Mouse (Mus musculus): Measurements from ENCODE around the gene Vim.
A peak's percentile ranks its signal among the peaks of the same experiment; 100 is the strongest.
"Not testable (repeated sequence)": the region's sequence is repeated elsewhere in the genome, so short reads cannot be mapped to it uniquely, and the experiment has no call there.

Vim gene

DNA sequence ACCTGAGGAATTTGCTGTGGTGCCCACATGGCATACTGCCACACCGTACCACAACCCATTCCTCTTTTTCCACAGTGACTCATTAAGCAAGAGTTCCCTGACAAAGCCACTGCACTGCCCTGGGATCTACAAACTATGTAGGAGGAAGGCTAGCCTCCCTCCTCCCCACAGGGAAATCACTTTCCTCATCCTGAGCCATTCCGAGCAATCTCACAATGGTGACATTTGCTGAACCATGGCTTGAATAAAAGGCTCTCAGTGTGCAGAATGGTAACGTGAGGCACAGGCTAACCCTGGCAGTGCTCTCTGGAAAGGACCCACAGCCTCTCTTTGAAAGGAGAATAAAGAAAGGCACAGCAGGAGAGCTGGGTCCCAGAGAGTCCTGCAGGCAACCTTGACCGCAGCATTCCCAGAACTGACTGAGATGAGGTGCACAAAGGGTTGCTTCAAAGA, 1.6 kb upstream of the Vim start:
- DNase-seq = no peak

- DNase-seq = no peak
These were observed 900 bp upstream of the Vim start for GRCm38 (mm10) chr2:13572647-13573407.

- DNase-seq = peak; percentile 67 to 70
These were observed 506 bp downstream of the Vim start for GRCm38 (mm10) chr2:13574066-13574800.

DNA sequence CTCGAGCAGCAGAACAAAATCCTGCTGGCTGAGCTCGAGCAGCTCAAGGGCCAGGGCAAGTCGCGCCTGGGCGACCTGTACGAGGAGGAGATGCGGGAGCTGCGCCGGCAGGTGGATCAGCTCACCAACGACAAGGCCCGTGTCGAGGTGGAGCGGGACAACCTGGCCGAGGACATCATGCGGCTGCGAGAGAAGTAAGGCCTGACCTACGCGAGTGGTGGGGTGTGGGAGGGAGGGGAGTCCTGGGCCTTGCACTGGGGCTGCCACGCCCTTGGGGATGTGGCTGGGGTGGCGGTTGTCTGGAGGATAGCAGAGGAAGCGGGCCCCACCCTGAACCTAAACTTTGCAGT, 1.0 kb downstream of the Vim start:
- peak in 1 of 2 experiments; percentile 23 for DNase-seq

DNA sequence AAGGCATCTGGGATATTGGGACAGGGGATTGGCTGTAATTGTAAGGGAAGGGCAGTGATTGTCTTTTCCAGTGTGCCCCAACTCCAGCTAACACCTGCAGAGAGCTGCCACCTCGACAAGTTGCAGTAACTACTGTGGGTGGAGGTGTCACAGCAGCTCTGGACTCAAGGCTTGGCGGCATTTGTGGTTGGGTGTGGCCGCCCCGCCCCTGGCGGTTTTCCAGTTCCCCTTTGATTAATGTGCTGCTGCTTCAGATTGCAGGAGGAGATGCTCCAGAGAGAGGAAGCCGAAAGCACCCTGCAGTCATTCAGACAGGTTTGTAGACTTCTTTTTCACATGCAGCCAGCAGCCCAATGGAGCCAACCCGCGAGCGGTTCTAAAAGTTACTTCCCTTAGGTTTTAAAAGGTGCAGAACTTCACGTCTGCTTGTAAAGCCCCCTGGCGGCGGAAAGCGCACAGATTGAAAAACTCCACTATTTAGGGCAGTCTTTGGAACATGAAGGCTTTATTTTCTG, 1.6 kb downstream of the Vim start:
- peak; percentile 73 to 76 for DNase-seq

GRCm38 (mm10) chr2:13575926-13576325, 2.2 kb downstream of the Vim start:
- peak in 1 of 2 experiments; percentile 15 for DNase-seq

- no peak for DNase-seq
These were observed 3.7 kb downstream of the Vim start for GRCm38 (mm10) chr2:13577399-13577798.

GRCm38 (mm10) chr2:13578473-13579152, 4.9 kb downstream of the Vim start:
- DNase-seq = peak; percentile 71 to 76

- no peak for DNase-seq
These were observed 5.6 kb downstream of the Vim start for GRCm38 (mm10) chr2:13579315-13579714.

- DNase-seq = peak; percentile 26 to 48
These were observed 6.3 kb downstream of the Vim start for GRCm38 (mm10) chr2:13579991-13580390.

DNA sequence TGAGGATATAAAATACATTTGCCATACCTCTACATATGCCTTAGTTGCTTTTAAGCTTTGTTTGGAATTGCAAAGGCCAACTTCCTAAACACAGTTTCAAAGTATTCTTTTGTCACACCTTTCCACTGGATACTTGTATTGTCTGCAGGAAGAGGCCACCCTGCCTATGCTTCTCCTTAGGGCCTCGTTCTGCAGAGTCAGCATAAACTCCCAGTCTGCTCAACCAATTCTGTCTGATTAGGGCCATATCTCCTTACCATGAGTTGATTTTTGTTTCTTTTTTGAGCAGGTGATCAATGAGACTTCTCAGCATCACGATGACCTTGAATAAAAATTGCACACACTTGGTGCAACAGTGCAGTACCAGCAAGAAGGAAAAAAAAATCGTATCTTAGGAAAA, 8.5 kb downstream of the Vim start:
- DNase-seq = no peak

DNA sequence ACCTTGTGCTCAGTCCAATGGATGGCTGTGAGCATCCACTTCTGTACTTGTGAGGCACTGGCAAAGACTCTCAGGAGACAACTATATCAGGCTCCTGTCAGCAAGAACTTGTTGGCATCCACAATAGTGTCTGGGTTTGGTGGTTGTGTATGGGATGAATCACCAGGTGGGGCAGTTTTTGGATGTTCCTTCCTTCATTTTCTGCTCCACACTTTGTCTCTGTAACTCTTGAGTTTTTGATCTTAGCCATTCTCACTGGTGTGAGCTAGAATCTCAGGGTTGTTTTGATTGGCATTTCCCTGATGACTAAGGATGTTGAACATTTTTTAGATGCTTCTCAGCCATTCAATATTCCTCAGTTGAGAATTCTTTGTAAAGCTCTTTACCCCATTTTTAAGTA, 10.0 kb downstream of the Vim start:
- DNase-seq = not testable (repeated sequence)

DNA sequence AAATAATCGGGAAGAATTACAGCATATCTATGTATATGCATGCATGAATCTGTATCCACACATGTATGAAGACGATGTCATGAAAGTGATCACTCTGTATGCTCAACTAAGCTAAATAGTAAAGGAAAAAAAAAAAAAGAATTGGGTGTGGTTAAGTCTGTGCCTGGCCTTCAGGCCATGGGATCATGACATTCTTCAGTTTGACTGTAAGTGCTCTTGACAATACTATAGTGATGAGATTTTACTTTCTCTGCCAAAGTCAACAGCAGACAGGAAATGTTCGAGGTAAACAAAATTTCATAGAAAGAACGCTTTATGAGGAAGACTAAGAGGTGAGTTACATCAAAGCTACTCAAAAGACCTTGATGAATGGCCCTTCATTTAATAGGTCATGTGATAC, 19.6 kb downstream of the Vim start:
- no peak for DNase-seq

DNA sequence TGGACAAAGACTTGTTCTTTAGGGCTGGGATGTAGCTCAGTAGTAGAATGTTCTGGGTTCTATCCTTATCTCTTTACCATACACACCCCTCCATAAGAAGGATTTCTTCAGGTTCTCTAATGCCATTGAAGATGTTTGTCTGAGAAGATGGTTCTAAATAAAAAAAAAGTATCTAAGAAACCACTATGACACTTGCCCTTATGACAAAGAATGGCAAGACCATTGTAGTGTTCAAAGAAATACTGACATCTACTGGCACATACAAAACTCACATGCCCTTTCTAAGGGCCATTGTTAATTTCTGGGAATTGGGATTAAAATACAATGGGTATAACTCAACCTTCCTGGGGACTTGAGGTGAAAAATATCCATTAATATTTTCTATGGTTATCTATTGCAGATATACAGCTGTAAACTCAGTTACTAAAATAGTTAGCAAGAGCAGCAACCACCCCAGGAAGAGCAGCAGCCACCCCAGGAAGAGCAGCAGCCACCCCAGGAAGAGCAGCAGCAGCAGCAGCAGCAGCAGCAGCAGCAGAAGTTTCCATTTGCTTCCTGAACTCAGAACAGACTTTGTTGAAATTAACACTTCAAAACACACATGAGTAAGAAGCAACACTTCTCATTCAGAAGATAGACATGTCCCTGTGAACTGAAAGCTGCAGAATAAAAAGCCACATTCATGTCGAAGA, 23.4 kb downstream of the Vim start:
- DNase-seq = peak in 1 of 2 experiments; percentile 10

DNA sequence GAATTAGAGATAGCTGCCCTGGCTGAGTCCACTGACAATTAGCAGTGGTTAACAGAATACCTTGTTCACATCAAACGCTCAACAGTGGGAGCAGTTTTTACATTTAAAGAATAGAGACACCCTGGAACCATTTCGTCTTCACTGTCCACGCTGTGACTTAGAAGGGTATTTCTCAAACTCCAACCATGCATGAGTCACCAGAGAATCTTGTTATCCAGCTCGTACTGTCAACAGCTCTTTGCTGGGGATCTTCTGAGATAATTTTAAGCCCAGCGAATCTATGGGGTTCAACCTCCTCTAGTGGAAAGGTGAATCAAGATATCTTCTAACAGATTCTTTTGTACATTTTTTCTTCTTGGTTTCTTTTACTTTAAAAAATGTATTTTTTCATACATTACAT, 24.4 kb downstream of the Vim start:
- DNase-seq = no peak

- DNase-seq = no peak
These were observed 29.4 kb downstream of the Vim start for GRCm38 (mm10) chr2:13603093-13603492.

- not testable (repeated sequence) for DNase-seq
These were observed 29.9 kb downstream of the Vim start for GRCm38 (mm10) chr2:13603636-13604035.

- no peak for DNase-seq
These were observed 56.6 kb downstream of the Vim start for GRCm38 (mm10) chr2:13630136-13630832.
